Mouse (Mus musculus) C2C12 (cell line): ENCODE measurements around the gene Mpzl1. TPM values are rescaled to one million over a fixed set of nuclear protein-coding genes. Genes with fewer than 3 reads are reported as not detected.

ENCODE experiments used
- H3K27me3 ChIP-seq: one replicate; pipeline ENCODE4 v1.6.1; 2011; ENCODE audit not compliant: control insufficient read depth, insufficient read depth, insufficient read length
- H3K36me3 ChIP-seq: one replicate; pipeline ENCODE4 v1.6.1; 2011; ENCODE audit not compliant: control insufficient read depth, insufficient read depth
- H3K4me3 ChIP-seq: one replicate; pipeline ENCODE4 v1.5.1; 2011; ENCODE audit warnings: mild to moderate bottlenecking, control low read depth; ENCODE audit not compliant: poor library complexity, insufficient read depth, severe bottlenecking
- H3K79me2 ChIP-seq: one replicate; pipeline ENCODE4 v1.6.1; 2011; ENCODE audit not compliant: control insufficient read depth, insufficient read depth
- H3K79me3 ChIP-seq: one replicate; pipeline ENCODE4 v1.6.1; 2011; ENCODE audit warnings: low read depth, control low read depth
- H3ac ChIP-seq: one replicate; pipeline ENCODE3; 2011; ENCODE audit warnings: low read depth; ENCODE audit not compliant: control insufficient read depth, insufficient read length
- CEBPB ChIP-seq: IDR thresholded peaks from one replicate; pipeline ENCODE4 v1.6.1; 2011; ENCODE audit warnings: low read depth, mild to moderate bottlenecking, control low read depth, moderate library complexity
- CTCF ChIP-seq: IDR thresholded peaks from one replicate; pipeline ENCODE4 v1.5.1; 2011; ENCODE audit not compliant: control insufficient read depth, insufficient read depth, insufficient read length
- FOSL1 ChIP-seq: IDR thresholded peaks from one replicate; pipeline ENCODE4 v1.8.0; 2011; ENCODE audit warnings: mild to moderate bottlenecking, low read length; ENCODE audit not compliant: poor library complexity, insufficient read depth, severe bottlenecking
- MAX ChIP-seq: IDR thresholded peaks from one replicate; pipeline ENCODE4 v1.6.1; 2011; ENCODE audit warnings: mild to moderate bottlenecking, control low read depth
- MYOD1 ChIP-seq: IDR thresholded peaks from one replicate; pipeline ENCODE4 v1.6.1; 2011; ENCODE audit warnings: low read depth; ENCODE audit not compliant: control insufficient read depth, insufficient read length
- MYOG ChIP-seq: IDR thresholded peaks from one replicate; pipeline ENCODE4 v1.6.1; 2011; ENCODE audit not compliant: control insufficient read depth, insufficient read length; ENCODE audit errors: extremely low read depth
- USF1 ChIP-seq: IDR thresholded peaks from one replicate; pipeline ENCODE4 v1.6.1; 2011; ENCODE audit warnings: low read depth, mild to moderate bottlenecking, control low read depth, moderate library complexity
- polyA plus RNA-seq: library from polyadenylated mRNA; unstranded; fragments of >200 nt; fragmentation: generic; extraction: Trizol; gene quantifications from one replicate; pipeline ENCODE4 v1.2.1, GENCODE M21; 2012; ENCODE audit warnings: missing spikeins

The Mpzl1 gene
- polyA plus RNA-seq, 1 experiment = 32.1 TPM

- Histone ChIP-seq H3K27me3 (no peaks in the 10 kb centered on the region), H3K79me2 (no peaks in the 10 kb centered on the region), H3K36me3 (no peaks in the 10 kb centered on the region), H3ac (no peak overlapping the region), H3K4me3 (no peak overlapping the region), H3K79me3 (no peaks in the 10 kb centered on the region)
- TF ChIP-seq CTCF (no peak), FOSL1 (no peak), CEBPB (no peak), MAX (no peak), USF1 (no peak), MYOD1 (no peak), MYOG (no peak)
These were observed 17.0 kb downstream of the Mpzl1 start for GRCm38 (mm10) chr1:165617166-165617891.

DNA sequence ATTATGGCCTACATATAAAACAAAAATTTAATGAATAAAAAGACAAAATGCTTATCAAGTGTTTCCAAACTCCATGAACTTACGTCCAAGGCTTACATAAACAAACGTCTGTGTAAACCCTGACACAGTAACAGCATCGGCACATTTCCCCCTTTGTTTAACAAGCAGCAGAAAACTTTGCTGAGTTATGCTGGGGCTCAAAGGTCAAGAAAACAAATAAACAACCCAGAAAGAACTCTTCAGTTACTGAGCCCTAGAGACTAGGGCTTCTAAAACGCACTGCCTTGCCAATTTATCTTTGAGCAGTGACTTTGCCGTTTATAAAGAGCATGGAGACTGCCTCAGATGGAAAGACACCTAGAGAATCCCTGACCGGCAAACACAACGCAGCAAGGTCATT, 17.7 kb downstream of the Mpzl1 start:
- TF ChIP-seq MAX = no peak
- no peak for TF ChIP-seq MYOG
- TF ChIP-seq CEBPB = no peak
- no peak for TF ChIP-seq CTCF
- no peak for TF ChIP-seq USF1
- TF ChIP-seq FOSL1 = no peak
- no peak for TF ChIP-seq MYOD1
- no peaks in the 10 kb centered on the region for H3K36me3 ChIP-seq

GRCm38 (mm10) chr1:165614793-165615192, 19.5 kb downstream of the Mpzl1 start:
- no peaks in the 10 kb centered on the region for H3K27me3 ChIP-seq
- H3K79me2 ChIP-seq = no peaks in the 10 kb centered on the region
- no peak overlapping the region for H3K4me3 ChIP-seq
- no peaks in the 10 kb centered on the region for H3K79me3 ChIP-seq
- no peak overlapping the region for H3ac ChIP-seq
- TF ChIP-seq FOSL1 (no peak), CTCF (no peak), CEBPB (no peak), MYOG (no peak), MAX (no peak), MYOD1 (no peak), USF1 (no peak)
- H3K36me3 ChIP-seq = no peaks in the 10 kb centered on the region

More for the DNA sequence above, 17.7 kb downstream of the Mpzl1 start:
- no peak overlapping the region for H3ac ChIP-seq
- H3K27me3 ChIP-seq = no peaks in the 10 kb centered on the region
- H3K4me3 ChIP-seq = no peak overlapping the region
- no peaks in the 10 kb centered on the region for H3K79me3 ChIP-seq
- H3K79me2 ChIP-seq = no peaks in the 10 kb centered on the region

DNA sequence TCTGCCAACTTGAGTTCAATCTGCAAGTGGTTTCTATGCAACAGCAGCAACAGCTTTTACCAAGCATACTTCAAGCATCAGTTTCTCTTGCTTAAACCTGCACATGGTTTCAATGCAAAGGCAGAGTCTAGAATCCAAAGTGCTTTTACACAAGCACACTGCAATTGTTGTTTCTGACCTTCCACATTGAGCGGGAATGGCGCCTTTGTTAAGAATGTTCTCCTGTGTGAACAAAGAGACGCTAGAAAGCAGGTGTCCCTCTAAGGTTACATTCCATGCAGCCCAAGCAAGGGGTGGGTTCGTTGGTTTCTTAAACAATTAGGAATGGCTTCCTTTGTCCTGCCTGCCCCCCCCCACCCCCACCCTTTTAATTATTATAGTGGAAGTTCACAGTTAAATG, 20.4 kb downstream of the Mpzl1 start:
- Histone ChIP-seq H3K4me3 (no peak overlapping the region), H3K27me3 (no peaks in the 10 kb centered on the region), H3K79me2 (no peaks in the 10 kb centered on the region), H3K79me3 (no peaks in the 10 kb centered on the region), H3ac (no peak overlapping the region), H3K36me3 (no peaks in the 10 kb centered on the region)
- no peak for TF ChIP-seq FOSL1
- TF ChIP-seq MAX = no peak
- no peak for TF ChIP-seq MYOD1
- no peak for TF ChIP-seq USF1
- no peak for TF ChIP-seq MYOG
- no peak for TF ChIP-seq CTCF
- TF ChIP-seq CEBPB = no peak

DNA sequence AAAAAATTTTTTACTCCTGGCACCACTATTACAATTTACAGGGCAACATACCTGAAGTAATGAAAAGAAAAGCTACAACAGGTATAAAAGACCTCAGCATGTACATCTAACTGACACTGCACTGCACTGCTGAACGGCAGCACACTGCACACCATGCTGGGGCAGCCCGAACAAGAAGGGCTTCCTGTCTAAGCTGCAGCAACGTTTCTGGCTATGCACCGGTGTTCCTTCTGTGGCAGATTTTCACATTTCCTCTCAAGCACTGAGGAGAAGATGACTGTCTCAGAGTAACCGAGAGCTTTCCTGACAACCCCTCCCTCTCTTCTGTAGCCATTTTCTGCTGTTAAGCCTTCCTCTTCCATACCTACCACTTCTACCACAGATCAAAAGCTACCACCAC, 21.6 kb downstream of the Mpzl1 start:
- Histone ChIP-seq H3K36me3 (peaks cover 2% of the 10 kb centered on the region), H3ac (no peak overlapping the region), H3K4me3 (no peak overlapping the region), H3K79me2 (no peaks in the 10 kb centered on the region), H3K79me3 (no peaks in the 10 kb centered on the region), H3K27me3 (no peaks in the 10 kb centered on the region)
- TF ChIP-seq CTCF = no peak
- no peak for TF ChIP-seq MYOG
- no peak for TF ChIP-seq MYOD1
- no peak for TF ChIP-seq FOSL1
- TF ChIP-seq MAX = no peak
- TF ChIP-seq CEBPB = no peak
- TF ChIP-seq USF1 = no peak
